Mouse (Mus musculus): ENCODE measurements around the gene Homer3.

Homer3 gene

DNA sequence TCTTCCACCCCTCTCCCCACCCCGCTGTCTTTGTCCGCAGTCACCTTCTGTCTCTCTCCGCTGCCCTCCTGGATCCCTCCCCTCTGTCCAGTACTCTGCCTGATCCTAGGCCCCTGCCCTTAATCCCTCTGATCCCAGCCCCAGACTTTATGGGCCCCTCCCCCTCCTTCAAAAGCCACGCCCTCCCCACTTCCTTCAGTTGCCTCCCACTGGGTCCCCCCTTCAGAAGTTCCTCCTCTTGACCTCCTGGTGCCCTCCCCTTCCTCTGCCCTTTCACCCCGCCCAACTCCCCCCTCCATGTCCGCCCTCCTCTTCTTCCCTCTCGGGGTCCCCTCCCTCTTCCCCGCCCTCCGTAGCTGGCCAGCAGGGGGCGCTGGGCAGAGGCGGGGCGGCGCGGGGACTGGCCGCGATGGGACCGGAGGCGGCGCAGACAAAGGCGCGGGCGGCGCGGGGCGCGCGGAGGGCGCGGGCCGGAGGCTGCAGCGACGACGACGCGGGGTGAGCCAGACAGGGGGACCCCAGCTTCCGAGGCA lies at the start of gene Homer3:
Homer3 (plus strand) TSS at position 225 of the 533 bp plus-strand sequence.
- CTCF ChIA-PET: interaction anchor here (0.5 to 0.8 kb wide), 2 partner anchors 9 to 18 kb away, joined by 3 read pairs; no protein-coding TSS in a partner anchor

DNA sequence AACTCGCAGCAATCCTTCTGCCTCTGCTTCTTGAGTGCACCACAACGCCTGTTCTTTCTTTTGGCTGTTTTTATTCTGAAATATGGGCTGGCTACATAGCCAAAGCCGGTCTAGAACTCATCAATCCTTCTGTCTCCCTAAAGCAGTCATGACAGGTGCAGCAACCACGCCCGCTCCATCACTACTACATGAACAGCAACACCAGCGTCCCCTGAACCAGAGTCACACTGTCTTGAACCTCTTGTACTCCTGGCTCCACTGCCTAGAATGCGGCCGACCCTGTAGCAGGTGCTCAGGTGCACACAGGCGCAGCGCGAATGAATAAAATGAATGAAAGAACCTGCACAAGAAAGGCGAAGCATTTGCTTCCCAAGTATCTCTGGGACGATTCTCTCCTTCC lies 49.0 kb upstream of the Homer3 start:
- CTCF ChIA-PET: no interaction called here

DNA sequence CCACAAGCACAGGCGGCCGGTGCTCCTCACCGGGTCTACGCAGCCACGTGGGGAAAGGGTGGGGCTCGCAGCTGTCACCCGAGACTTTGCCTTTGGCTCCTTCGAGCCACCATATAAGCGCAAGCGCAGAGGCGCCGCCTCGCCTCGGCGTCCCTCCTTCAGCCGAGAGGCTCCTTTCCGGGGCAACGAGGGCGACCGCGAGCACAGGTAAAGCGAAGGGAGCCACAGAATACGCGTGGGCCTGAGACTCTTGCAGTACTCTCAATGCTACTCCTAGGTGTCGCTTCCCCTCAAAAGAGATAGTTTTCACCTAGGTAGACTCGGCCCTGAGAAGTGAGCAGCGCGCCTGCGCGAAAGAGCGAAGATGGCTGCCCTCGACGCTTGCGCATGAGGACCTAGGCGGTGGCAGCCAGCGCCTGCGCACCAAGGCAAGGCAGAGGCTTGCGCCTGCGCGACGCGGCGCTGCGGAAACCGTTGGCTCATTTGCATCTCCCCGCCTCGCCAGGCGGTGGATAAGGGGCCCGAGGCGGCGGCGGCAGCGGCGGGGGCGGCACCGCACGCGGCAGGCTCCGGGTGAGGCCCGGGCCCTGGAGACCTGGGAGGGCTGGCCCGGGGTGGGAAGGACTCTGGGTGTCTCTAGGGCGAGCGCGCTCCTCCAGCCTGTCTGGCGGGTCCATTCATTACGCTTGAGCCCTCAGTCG lies 48.4 kb upstream of the Homer3 start, which contains the start of the genes Sugp2 and Armc6:
Sugp2 (plus strand) TSS at position 147 of the 701 bp plus-strand sequence.
Armc6 (minus strand) TSS at position 387 of the 701 bp plus-strand sequence.
- CTCF ChIA-PET: no interaction called here

DNA sequence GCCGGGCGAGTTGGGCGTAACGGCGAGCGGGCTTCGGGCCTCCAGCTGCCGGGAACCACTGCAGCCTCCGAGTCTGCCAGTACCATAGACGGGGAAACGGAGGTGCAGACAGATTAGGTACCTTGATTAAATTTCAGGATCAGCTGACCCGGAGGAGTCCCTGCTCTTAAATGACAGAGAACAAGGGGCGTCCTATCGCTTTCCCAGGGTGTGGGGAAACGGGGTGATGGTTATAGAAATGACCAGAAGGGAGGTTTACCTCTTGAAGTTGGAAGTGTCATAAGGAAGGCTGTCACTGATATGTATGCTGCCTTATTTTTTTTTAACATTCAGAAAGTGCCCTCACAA lies 47.9 kb upstream of the Homer3 start:
- CTCF ChIA-PET: no interaction called here

GRCm38 (mm10) chr8:70237842-70238241 lies 44.8 kb upstream of the Homer3 start:
- CTCF ChIA-PET: no interaction called here

DNA sequence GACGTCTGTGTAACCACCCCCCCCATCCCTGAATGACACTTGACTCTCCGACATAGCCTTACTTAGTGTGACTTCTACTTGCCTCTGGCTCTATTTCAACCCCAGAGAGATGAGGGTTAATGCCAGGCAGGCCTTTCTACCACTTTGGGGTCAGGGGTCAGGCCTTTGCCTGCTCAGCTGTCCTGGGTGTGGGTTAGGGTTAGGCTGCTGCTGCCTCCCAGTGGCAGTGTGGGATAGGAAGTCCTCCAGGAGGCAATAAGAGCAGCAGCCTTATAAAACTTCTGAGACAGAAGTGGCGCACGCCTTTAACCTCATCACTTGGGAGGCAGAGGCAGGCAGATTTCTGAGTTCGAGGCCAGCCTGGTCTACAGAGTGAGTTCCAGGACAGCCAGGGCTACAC lies 42.0 kb upstream of the Homer3 start:
- CTCF ChIA-PET: interaction anchor here (0.7 kb wide), 2 partner anchors 53 to 379 kb away, joined by 3 to 4 read pairs; no protein-coding TSS in a partner anchor

DNA sequence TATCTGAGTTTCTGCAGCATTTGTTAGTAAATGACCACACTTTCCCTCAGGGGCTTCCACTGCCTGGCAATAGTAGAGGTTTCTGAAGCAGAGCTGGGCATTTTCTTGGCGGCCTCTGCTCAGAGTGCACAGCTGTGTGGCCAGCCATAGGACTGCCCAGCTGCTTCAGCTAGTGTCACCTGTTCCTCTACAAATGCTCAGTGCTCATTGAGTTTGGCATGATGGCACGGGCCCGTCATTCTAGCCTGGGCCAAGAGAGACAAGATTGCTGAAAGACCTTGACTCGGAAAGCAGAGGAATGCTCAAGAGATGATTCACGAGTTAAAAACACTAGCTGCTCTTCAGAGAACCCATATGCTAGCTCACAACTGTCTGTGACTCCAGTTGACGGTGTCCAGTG lies 36.0 kb upstream of the Homer3 start:
- CTCF ChIA-PET: interaction anchor here (0.7 kb wide), 1 partner anchor 860 kb away, joined by 8 read pairs; no protein-coding TSS in a partner anchor

GRCm38 (mm10) chr8:70247841-70248240 lies 34.8 kb upstream of the Homer3 start:
- CTCF ChIA-PET: no interaction called here

DNA sequence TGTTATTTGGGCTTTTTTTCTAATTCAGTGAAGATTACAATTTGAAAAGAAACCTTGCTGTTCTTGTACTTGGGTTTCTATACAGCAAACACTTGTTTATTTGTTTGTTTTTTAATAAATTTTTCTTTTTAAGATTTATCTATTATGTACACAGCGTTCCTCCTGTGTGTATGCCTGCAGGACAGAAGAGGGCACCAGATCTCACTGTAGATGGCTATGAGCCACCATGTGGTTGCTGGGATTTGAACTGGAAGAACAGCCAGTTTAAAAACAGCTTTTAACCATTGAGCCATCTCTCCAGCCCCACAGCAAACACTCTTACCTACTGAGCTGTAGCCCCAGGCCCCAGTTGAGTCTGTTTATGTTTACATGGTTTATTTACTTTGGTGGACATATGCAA lies 28.0 kb upstream of the Homer3 start:
- CTCF ChIA-PET: no interaction called here

GRCm38 (mm10) chr8:70257456-70257855 lies 25.2 kb upstream of the Homer3 start:
- CTCF ChIA-PET: no interaction called here

DNA sequence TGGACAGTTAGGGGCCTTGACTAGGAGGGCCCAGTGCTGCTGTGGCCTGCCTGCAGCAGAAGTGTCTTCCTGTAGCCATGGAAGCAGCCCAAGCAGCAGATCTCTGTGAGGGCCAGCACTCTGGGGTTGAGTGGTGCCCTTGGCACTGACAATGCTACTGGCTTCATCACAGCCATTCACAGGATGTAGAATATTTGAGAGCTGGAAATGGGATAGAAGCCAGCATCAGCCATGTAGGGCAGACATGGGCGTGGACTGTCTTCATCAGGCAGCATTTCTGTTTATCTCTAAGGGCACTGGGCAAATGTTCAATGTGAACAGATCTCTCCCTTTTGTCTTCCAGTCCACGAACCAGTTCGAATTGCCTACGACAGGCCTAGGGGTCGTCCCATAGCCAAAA lies 24.0 kb upstream of the Homer3 start:
- CTCF ChIA-PET: no interaction called here

GRCm38 (mm10) chr8:70259043-70259442 lies 23.6 kb upstream of the Homer3 start:
- CTCF ChIA-PET: no interaction called here

- CTCF ChIA-PET: no interaction called here
Measured at GRCm38 (mm10) chr8:70267674-70268073, 15.0 kb upstream of the Homer3 start.

GRCm38 (mm10) chr8:70268311-70268710 lies 14.3 kb upstream of the Homer3 start:
- CTCF ChIA-PET: no interaction called here

DNA sequence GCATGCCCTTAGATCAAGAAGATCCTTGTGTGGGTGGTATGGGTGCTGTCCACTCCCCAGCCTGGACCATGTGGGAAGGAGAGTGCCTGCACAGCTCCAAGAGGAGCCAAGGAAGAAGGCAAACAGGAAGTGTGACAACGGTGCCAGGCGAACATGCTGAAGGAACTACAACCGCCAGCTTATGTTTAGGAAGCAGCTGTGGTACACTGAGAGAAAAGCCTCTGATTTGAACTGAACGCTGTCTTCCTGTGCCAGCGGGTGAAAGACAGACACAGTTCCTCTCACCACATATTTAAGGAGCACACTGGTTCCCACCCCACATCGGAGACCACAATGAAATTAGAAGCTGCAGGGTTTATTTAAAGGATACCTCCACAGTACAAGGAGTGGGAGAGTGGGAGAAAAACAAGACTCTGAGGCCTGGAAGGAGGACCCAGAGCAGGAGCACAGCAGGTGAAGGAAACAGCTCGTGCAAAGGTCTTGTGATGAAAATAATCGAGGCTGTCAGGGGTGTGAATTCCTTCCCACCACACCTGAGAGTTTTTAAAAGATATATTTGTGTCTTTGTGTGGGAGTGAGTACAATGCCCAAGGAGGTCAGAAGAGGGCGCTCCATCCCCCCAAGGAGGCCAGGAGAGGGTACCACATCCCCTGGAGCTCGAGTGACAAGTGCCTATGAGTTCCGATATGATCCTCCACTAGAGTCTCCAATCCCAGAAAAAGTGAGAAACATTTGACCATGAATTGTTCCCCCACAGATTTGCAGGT lies 13.6 kb upstream of the Homer3 start:
- CTCF ChIA-PET: interaction anchor here (0.6 kb wide), 1 partner anchor 332 kb away, joined by 3 read pairs; no protein-coding TSS in a partner anchor

- CTCF ChIA-PET: interaction anchor here (1.1 kb wide), 1 partner anchor 10 kb away, joined by 3 read pairs; no protein-coding TSS in a partner anchor
Measured at GRCm38 (mm10) chr8:70272949-70273348, 9.7 kb upstream of the Homer3 start.

DNA sequence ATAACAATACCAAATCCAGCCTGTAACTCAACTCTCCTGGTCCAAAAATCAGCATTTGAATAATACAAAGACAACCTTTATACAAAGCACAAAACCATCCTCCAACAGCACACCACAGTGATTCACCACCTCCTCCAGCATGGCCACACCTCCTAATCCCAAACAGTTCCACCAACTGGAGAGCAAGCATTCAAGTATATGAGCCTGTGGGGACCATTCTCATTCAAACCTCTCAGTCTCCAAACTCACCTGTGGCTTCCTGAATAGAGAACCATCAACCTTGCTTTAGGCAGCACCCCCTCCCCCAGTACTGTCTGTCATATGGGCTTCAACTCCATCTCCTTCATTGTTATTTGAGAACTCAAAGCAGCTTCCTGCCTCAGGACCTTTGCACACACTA lies 8.3 kb upstream of the Homer3 start:
- CTCF ChIA-PET: no interaction called here

GRCm38 (mm10) chr8:70276476-70276875 lies 6.2 kb upstream of the Homer3 start:
- CTCF ChIA-PET: no interaction called here

GRCm38 (mm10) chr8:70278175-70278574 lies 4.5 kb upstream of the Homer3 start:
- CTCF ChIA-PET: no interaction called here

DNA sequence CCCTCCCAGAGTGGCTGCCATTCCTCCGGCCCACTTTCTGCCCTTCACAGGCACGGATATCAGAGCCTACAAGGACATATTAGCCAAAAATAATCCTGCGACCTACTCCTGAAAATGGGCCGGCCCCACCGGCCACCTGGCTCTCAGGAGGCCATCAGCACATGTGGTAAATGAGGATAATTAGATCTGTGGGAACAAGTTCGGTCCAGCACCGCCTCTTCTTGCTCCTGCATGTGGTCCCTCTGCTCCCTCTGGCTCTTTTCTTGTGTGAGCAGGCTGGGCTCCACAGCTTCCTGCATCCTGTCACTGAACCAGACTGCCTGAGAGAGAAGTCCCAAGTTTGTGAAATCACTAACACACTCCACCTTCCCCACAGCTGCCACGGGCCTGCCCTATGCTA lies 3.4 kb upstream of the Homer3 start:
- CTCF ChIA-PET: interaction anchor here (0.6 kb wide), 1 partner anchor 9 kb away, joined by 3 read pairs; no protein-coding TSS in a partner anchor

DNA sequence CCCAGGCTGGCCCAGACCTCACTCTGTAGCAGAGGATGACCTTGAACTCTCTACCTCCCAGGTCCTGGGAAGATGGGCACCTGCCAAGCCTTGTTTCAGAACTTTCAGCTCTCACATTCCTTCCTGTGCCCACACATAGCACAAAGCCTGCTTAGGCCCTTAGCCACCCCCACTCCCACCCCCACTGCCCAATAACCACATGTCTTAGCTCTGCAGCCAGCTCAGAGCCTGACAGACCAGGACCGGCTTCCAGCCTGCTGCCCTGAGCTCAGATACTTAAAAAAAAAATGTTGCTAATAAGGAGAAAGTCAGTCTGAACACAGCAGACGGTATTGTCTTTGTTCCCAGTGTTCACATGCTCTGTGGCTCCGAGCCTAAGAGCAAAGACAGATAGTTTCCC lies 1.6 kb upstream of the Homer3 start:
- CTCF ChIA-PET: no interaction called here
